Mouse (Mus musculus): ENCODE data around the gene Aplp2.

Gene Aplp2

DNA sequence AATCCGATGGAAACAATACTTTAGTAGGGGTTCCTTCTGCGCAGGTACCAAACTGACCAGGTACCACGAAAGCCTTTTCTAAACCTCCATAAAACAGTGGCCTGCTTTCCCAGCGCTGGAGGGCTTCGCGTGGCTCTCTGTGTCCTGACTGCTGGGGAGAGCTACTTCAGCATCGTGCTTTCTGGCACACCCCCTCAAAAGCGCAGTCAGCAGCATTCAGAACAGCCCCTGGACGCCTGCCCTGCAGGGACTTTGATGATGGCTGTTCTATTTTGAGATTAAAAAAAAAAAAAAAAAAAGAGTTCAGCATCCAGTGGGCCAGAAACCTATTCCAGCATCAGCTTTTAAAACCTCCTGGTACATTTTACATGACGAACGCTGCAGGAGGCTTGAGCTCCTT is 14.2 kb upstream of the Aplp2 start:
- no peak for DNase-seq (ENCODE audit: low read depth)

DNA sequence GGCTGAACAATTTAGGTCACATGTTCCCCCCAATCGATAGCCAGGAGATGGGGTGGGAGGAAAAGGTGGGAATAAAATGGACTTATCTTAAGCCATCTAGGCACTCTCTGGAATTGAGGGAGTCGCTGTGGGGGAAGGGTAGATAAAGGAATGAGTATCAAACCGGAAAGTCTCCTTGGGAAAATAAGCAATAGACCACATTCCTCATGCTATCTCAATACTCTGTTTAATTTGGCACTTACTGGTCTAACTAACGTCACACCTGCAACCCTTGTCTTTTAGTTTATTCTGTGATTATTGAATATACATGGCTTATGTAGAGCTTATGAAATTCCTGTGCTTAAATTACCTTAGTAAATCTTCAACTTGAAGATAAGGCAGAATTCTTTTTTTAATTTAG is 11.9 kb upstream of the Aplp2 start:
- no peak for DNase-seq (ENCODE audit: low read depth)

DNA sequence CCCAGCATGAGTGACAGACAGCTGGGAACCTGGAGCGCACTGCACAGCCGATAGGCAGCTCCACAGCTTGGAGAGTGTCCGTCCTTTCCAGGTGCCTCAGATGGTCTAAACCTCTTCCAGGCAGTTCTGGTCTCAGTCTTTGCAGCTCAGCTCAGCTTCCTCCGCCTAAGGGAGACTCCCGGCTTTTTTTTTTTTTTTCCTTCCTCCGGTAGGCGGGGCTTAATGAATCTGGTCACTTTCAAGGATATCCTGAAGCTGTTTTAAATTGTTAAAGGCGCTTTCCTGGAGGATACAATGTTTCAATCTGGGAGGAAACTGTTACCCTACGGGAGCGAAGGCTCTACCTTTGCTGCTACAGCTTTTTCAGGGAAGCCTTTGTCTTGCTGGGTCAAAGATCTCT is 9.6 kb upstream of the Aplp2 start:
- no peak for DNase-seq (ENCODE audit: low read depth)

DNA sequence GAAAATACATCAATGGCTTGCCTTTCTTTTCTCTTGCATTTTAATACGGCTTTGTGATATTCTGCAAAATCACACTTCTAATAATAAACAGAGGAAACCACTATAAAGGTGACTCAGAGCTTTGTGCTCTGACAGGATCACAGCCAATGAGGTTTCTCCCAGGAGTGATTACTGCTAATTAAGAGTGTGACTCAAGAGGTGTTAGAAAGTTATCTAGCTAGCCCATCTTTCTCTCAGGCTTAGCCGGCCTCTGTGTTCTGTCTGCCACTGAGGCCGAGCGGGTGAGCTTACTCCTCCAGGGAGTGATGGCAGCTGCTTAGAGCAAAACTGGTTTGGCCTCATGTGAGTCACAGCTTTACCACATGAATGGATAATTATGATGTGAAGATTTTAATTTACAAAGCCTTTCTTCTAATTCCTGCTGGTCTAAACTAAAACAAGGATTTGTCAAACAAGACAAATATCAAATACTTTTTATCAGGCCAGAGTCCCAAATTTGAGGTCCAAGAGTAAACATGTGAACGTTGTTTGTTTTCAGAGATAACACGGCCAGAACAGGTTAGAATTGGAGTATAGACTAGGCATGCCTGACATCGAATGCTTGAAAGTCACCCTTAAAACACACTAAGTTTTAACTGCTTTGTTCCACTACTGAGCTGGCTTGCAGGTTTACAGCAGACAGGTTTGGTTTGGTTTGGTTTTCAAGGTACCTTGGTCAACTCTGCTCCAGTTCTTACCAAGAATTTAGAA is 6.2 kb upstream of the Aplp2 start:
- no peak for DNase-seq (ENCODE audit: low read depth)

DNA sequence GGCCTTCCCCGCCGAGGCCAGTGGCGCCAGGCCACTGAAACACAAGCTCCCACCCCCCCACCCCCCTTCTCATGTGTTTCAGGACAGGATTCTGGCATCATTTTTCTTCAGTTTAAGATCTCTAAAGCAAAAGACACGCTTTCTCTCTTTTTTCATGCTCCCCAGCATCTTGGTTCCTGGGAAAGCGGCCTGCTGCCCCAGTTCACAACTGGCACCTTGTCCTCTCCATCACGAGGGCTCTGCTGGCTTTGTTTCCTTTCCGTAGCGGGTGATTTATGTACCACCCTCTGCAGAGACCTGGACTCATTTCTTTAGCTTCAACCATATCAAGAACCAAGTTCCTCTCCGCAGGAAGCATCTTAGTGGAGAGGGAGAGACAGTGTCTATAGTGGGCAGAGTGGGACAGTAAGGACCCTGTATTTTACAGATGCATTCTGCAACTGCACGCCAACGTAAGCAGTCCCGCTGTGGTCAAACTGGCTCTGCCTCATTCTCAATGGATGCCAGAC is 939 bp upstream of the Aplp2 start:
- peak; percentile 27 for DNase-seq (ENCODE audit: low read depth)

DNA sequence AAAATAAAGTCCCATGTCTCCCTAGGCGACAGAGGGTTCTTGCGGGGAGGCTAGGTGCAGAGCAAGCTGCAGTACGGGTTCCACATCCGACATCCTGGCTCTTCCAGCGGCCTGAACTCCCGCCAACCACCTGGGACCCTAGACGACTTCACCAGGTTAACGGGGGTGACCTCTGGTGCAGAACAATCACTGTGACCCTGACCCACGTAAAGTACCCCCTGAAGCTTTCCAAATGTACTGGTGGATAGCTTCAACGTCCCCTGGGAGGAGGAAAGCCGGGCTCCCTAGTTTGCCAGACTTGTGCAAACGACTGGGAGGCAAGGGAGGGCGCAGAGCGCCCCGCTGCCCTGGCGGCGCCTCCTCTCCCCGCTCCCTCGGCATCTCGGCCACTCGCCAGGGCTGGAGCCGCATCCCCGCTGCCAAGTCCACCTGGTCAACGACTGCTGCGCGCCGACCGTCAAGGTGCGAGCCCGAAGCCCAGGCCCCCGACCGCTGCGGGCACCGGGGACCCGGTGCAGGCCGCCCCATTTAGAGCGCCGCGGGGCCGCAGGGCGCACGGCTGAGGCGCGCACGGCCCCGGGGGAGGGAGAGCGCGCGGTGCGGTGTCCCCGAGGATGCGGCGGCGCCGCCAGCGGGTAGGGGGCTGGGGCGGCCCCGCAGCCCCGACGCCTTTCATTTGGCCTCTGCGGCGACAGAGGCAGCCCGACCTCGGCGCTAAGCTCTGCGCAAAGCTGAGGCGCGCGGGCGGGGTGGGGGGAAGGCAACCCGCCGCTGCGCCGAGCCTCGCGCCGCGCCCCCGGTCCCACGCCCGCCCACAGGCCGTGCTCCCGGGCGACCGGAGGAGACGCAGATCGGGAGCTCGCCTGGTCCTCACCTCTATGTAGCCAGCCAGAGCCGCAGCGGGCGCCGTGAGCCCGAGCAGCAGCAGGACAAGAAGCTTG is 596 bp downstream of the Aplp2 start:
- DNase-seq (ENCODE audit: low read depth) = peak; percentile 63

DNA sequence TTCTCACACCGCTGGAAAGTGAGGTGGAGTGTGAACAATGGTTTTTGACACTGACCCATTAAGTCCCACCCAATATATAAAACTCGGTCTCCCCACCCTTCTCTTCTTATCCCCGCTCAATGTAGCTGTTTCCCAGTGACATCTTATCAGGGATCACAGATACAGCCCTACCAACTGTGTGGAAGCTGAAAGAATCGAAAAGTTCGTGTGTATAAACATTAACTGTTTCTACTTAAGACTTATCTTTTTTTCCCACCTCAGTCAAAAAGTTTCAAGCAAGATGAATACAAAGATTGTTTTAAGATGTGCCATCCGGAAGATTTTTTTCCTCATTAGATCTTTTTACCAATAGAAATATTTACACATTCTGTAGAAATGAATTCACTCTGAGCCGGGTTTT is 1.5 kb downstream of the Aplp2 start:
- DNase-seq (ENCODE audit: low read depth) = no peak

DNA sequence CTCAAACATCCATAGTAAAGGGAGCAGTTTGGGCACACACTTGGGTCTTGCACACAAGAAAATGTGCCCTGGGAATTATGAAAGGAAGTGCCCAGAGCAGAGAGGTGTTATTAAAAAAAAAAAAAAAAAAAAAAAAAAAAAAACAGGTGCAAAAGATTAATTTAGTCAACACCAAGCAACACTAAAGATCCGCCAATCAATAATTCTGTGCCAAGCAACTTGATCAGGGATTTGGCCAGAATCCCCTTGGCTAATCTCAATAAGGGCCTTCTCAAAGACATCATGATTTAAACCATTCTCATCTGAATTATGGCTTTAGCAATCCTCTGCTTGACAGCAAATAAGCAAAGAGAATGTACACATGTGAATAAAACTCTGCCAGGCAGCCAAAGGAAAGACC is 2.1 kb downstream of the Aplp2 start:
- DNase-seq (ENCODE audit: low read depth) = peak; percentile 18

DNA sequence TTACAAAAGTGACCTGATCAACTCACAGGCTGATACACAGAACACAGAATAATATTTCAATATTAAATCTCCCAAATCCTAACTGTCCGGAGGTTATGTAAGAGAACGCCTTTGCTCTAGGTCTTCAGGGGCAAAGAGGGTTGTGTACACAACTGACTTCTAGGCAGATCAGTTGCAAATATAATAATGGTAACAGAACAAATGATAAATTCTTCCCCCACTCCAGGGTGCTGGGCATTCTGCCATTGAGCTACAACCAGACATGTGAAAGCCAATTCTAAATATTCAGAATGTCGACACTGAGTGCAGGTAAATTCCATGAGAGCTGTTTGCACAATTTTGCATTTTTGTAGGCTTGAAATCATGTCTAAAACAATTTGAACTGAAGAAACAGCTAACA is 3.9 kb downstream of the Aplp2 start:
- DNase-seq (ENCODE audit: low read depth) = no peak

DNA sequence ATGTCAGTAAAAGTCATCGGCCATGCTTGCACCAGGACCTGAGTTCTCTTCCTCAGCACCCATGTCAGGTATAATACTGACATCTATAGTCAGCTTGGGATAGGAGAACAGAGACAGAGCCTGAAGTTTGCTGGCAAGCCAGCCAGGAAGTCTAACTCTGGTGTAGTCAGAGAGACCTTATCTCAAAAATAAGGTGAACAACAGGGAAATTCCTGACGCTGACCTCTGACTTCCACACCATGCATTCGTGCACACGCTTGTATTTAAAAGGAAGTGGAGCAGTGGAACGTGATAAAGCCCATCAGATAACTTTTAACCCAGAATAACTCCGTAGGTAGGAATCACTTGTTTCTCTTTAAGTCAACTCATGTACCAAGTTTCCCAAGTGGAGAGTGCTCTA is 6.9 kb downstream of the Aplp2 start:
- no peak for DNase-seq (ENCODE audit: low read depth)

DNA sequence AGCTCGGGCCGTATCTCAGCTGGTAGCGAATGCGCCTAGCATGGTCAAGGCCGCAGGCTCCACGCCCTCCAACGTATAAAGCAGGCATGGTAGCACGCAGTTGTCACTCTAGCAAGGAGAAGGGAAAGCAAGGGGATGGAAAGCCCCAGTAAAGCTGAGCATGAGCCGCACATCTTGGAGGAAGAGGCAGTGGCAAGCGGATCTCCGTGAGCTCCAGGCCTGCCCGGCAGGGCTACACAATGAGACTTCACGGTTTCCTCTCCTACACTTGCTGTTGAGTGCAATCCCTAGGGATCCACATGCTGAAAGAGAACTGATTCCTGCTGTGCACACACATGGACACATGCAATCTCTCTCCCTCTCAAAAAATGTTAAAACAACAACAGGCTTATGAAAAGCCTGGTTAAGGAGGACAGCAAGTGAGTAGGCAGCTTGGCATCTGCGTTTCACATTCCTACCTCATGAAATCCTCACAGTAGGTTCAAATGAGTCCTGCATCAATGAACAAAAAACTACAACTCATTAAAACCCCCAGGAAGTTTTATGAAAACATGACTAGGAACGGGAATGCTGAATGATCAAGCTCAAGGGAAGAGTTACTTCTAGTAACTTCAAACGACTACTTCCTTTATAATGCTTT is 7.9 kb downstream of the Aplp2 start:
- DNase-seq (ENCODE audit: low read depth) = no peak

DNA sequence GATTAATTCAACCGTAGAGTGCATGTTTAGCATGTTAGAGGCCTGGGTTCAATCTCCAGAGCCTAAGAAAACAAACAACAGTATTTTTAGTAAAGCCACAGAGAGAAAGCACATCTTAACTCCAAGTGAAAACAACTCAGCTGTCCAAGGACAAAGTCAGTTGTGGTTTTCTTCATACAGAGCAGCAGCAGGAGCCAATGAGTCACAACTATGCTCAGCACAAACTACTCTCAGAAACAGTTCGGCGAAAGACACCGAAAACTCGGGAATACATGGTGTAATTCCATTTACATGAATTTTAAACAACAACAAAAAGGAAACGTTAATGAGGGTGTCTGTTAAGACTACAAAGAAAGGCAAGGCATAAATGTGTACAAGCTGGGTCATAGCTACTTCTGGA is 8.5 kb downstream of the Aplp2 start:
- DNase-seq (ENCODE audit: low read depth) = no peak

DNA sequence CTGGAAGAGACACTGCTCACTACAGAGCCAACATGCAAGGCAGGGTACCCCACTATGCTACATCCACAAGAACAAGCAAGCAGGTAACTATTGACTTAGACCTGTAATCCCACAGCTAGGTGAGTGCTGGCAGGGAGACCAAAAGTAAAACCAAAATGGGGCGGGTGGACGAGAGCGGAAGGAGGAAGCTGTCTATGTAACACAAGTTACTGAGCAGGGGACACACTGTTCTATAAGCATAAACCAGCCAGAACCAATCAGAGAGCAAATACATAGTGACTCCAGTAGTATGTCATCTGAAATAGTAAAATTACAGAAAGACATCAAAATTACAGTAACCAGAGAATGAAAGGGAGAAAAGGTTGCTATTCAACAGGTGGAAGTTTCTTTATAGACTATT is 13.0 kb downstream of the Aplp2 start:
- DNase-seq (ENCODE audit: low read depth) = no peak

DNA sequence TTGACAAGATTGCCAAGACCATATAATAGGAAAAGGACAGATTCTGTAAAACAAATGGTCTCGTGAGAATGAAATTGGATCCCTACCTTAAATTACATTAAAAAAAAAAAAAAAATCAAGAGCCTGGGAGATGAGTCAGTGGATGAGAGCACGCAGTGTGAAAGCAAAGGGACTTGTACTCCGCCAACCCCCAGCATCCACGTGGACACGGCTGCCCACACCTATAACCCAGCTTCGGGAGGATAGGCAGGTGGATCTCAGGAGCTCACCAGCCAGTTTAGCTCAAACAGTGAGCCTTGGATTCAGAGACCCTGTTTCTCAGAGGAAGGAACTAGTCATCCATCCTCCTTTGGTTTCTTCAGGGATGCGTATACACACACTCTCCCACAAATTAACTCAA is 13.8 kb downstream of the Aplp2 start:
- no peak for DNase-seq (ENCODE audit: low read depth)

DNA sequence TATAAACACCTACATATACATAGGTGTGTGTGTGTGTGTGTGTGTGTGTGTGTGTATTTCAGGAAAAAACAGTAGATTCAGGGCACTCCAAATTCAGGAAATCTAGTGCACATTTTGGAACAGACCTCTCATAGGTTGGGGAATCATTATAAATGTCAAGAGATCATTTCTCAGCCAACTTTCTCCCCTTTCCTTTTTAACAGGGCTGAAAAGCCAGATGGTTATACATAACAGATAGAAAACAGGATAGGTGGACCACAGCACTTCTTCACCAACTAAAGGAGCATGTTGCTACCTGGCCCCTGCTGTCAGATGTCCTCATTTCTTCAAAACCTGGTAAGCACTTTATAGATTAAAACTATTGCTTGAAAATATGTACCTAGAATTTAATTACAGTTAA is 14.9 kb downstream of the Aplp2 start:
- no peak for DNase-seq (ENCODE audit: low read depth)

DNA sequence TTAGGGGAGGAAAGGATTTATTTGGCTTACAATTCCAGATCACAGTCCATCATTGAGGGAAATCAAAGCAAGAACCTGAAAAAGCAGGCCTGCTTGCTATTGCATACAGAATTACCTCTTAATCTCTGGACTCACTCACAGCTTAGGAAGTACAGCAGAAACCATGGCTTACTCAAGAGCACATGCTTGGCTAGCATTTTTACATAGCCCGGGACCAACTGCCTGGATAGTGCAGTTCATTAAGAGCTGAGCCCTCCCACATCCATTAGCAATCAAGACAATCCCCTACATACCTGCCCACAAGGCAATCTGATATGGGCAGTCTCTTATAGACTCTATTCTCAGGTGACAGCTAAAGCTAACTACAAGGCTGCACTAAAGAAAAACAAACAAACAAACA is 16.0 kb downstream of the Aplp2 start:
- no peak for DNase-seq (ENCODE audit: low read depth)

DNA sequence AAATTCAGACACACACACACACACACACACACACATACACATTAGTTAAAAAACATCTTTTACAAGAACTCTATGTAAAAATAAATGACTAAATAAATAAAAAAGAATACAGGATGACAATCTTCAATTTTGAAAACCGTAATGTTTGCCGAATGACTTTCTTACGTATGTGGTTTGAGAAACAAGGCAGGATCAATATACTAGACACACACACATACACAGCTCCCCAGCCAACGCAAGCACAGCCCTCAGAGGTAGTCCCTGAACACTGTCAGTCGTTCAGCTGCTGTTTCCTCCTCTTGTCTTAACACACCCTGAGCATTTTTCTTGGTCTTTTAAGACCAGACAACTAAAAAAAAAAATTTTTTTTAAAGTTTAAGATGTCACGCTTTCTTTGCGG is 19.2 kb downstream of the Aplp2 start:
- DNase-seq (ENCODE audit: low read depth) = no peak

DNA sequence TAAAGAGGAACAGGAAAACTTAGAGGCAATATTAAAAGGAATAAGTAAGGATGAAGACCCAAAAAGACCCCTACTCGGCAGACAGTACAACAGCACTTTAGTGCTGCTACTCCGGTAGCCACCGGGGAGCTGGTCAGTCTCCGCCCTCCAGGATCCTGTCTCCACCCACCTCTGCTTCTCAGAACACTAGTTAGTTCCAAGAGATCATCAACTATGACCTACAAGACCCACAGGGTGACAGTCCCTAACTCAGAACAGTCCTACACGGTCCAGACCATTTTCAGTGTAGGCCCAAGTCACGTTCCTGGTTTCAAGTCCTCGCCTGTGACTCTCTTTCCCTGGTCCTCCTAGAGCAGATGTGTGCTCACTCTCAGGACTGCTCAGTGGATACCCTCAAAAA is 20.1 kb downstream of the Aplp2 start:
- no peak for DNase-seq (ENCODE audit: low read depth)

DNA sequence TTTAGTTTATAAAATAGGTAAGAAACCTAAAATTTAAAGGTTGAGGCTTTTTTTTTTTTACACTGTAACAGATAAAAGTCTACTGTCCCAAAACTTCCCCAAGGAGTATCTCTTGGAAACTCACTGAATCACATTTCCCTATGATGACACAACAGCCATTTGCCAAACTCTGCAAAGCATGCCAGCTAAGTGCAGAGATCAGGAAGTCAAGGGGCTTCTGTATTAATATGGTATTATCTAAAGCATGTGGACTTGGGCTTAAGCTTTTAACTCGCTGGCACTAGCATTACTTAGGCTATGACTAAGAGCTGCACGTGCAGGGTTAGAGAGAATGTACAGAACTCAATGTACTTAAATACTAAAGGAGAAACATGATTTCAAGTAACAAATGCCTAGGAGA is 22.4 kb downstream of the Aplp2 start:
- no peak for DNase-seq (ENCODE audit: low read depth)

DNA sequence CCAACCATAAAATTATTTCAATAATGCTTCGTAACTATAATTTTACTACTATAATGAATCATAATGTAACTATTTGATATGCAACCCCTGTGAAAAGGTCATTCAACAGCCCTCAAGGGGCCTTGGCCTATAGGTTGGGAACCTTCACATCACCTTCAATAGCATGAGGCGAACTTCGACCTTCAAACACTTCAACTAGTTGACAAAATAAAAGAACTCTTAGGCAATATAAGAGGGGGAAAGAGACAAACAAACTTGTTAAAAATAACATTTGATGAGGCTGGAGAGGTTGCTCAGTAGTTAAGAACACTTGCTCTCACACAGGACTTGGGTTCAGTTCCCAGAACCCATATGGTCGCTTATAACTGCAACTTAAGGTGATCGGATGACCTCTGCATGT is 27.2 kb downstream of the Aplp2 start:
- DNase-seq (ENCODE audit: low read depth) = no peak

DNA sequence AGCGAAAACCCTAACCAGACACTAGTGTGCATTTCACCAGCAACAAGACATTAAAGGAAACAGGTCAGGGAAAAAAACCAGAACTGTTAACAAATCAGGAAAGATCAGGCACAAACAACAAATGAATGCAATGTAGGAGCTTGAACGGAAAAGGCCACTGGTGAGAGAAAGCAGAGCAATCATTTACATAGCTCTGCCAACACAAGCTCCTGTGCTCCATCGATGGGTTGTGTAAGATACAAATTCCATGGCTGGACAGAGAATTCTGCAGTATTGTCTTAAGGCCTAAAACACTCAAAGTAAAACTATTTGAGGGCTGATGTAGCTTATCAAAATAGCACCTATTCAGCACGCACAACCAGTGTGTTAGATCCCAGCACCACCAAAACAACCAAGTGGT is 28.6 kb downstream of the Aplp2 start:
- DNase-seq (ENCODE audit: low read depth) = no peak

DNA sequence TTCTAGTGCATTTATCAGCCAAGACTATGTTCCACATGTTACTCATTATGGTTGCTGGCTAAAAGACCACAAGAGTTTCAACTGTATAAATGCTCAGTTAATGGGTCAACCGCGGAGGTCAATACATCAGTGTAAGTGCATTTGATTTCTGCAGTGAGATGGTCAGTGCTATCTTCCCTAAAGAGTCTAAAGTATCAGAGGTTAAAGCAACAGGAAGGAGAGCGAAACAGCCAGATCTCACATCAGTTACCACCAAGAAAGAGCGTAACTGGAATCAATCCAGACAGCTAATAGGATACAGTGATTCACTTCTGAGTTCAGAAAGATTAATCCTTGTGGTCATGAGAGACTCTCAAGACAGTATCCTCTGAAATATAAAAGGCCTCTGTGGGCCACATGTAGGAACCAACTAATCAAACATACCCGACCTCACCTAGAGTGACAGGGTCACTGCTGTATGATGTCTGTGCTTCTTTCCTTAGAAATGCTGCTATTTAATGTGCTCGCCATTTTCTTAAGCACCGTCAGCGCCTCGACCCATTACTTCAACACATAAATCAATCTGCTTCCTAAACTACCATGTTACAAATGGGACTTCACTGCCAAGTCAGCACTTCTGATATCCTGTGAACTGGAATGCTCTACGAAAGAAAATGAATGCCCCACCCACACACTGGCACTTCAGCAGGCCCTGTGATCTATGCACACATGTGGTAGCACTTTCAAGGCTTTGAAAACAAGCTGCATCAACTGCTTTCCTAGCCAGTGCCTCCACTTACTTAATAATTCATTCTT is 30.1 kb downstream of the Aplp2 start:
- DNase-seq (ENCODE audit: low read depth) = no peak

All from naive thymus-derived CD4-positive, alpha-beta T cell, adult 2 months (primary cell).